Mouse (Mus musculus): ENCODE measurements around the gene Plcg1.

Gene Plcg1

GRCm38 (mm10) chr2:160731117-160731838 lies at the start of gene Plcg1:
Gene Plcg1 (plus strand): TSS chr2:160731300.
- DNase-seq, result peak; percentile 95 to 96

GRCm38 (mm10) chr2:160700271-160700670 lies 30.8 kb upstream of the Plcg1 start:
- DNase-seq, result no peak

GRCm38 (mm10) chr2:160701603-160702002 lies 29.5 kb upstream of the Plcg1 start:
- DNase-seq, result no peak

- DNase-seq, result no peak
Observed at GRCm38 (mm10) chr2:160702824-160703223, 28.3 kb upstream of the Plcg1 start.

- no peak for DNase-seq
Observed at GRCm38 (mm10) chr2:160707673-160708072, 23.4 kb upstream of the Plcg1 start.

- no peak for DNase-seq
Observed at GRCm38 (mm10) chr2:160715463-160716030, 15.6 kb upstream of the Plcg1 start.

- peak; percentile 75 to 78 for DNase-seq
Observed at GRCm38 (mm10) chr2:160717269-160717668, 13.8 kb upstream of the Plcg1 start.

- no peak for DNase-seq
Observed at GRCm38 (mm10) chr2:160718811-160719210, 12.3 kb upstream of the Plcg1 start.

GRCm38 (mm10) chr2:160722714-160723113 lies 8.4 kb upstream of the Plcg1 start:
- no peak for DNase-seq

GRCm38 (mm10) chr2:160723613-160724375 lies 7.3 kb upstream of the Plcg1 start:
- no peak for DNase-seq

GRCm38 (mm10) chr2:160724536-160724935 lies 6.6 kb upstream of the Plcg1 start:
- no peak for DNase-seq

GRCm38 (mm10) chr2:160725877-160726864 lies 4.9 kb upstream of the Plcg1 start:
- no peak for DNase-seq

- DNase-seq, result no peak
Observed at GRCm38 (mm10) chr2:160728972-160729371, 2.1 kb upstream of the Plcg1 start.

GRCm38 (mm10) chr2:160729436-160729835 lies 1.7 kb upstream of the Plcg1 start:
- no peak for DNase-seq

- peak; percentile 31 to 32 for DNase-seq
Observed at GRCm38 (mm10) chr2:160729851-160730796, 976 bp upstream of the Plcg1 start.

GRCm38 (mm10) chr2:160730797-160731116 lies 343 bp upstream of the Plcg1 start:
- DNase-seq, result no peak

- DNase-seq, result no peak
Observed at GRCm38 (mm10) chr2:160731839-160732261, 750 bp downstream of the Plcg1 start.

- DNase-seq, result no peak
Observed at GRCm38 (mm10) chr2:160732420-160732995, 1.4 kb downstream of the Plcg1 start.

GRCm38 (mm10) chr2:160733131-160733531 lies 2.0 kb downstream of the Plcg1 start:
- DNase-seq, result peak; percentile 41 to 61

GRCm38 (mm10) chr2:160734331-160734730 lies 3.2 kb downstream of the Plcg1 start:
- DNase-seq, result no peak

GRCm38 (mm10) chr2:160735706-160736310 lies 4.7 kb downstream of the Plcg1 start:
- no peak for DNase-seq

All from B cell, adult 2 months (primary cell).